Mouse (Mus musculus) liver, adult 2 months (tissue): ENCODE data around the gene Fip1l1. TPM values are rescaled to one million over a fixed set of nuclear protein-coding genes. Genes with fewer than 3 reads are reported as not detected.

Experiments
- DNase-seq: peaks from one replicate; pipeline ENCODE4 v3.0.0-alpha.2; 2011; ENCODE audit warnings: low read depth, low spot score; ENCODE audit errors: extremely low read depth
- H3K27ac ChIP-seq: fragments of 200-500 bp; replicated peaks from 2 replicates; pipeline ENCODE4 v1.5.1; 2012; ENCODE audit warnings: low read depth, mild to moderate bottlenecking, control low read depth, inconsistent platforms, low read length; ENCODE audit not compliant: insufficient read depth
- H3K27me3 ChIP-seq: fragments of 200-500 bp; 2 replicates; pipeline ENCODE4 v1.6.1; 2012; ENCODE audit warnings: mild to moderate bottlenecking, moderate library complexity, low read length, inconsistent platforms; ENCODE audit not compliant: control insufficient read depth, insufficient read depth
- H3K36me3 ChIP-seq: fragments of 200-500 bp; 2 replicates; pipeline ENCODE4 v1.6.1; 2012; ENCODE audit warnings: low read length, inconsistent platforms; ENCODE audit not compliant: control insufficient read depth, insufficient read depth
- H3K4me1 ChIP-seq: fragments of 200-500 bp; 2 replicates; pipeline ENCODE4 v1.6.1; 2011; ENCODE audit warnings: low read length; ENCODE audit not compliant: control insufficient read depth, insufficient read depth
- H3K4me3 ChIP-seq: fragments of 200-500 bp; 2 replicates; pipeline ENCODE4 v1.5.1; 2011; ENCODE audit warnings: low read depth, mild to moderate bottlenecking, control low read depth, low read length, moderate library complexity; ENCODE audit not compliant: insufficient read depth
- H3K79me2 ChIP-seq: fragments of 200-500 bp; 2 replicates; pipeline ENCODE4 v1.6.1; 2012; ENCODE audit warnings: inconsistent platforms, mild to moderate bottlenecking, low read length, moderate library complexity; ENCODE audit not compliant: control insufficient read depth, insufficient read depth
- H3K9ac ChIP-seq: fragments of 200-500 bp; 2 replicates; pipeline ENCODE4 v1.6.1; 2012; ENCODE audit warnings: low read depth, mild to moderate bottlenecking, control low read depth, inconsistent platforms, low read length
- CTCF ChIP-seq: fragments of 200-500 bp; IDR thresholded peaks from 2 replicates; pipeline ENCODE4 v1.5.1; 2011; ENCODE audit warnings: low read depth, low read length, control low read depth
- POLR2A ChIP-seq: fragments of 200-500 bp; IDR thresholded peaks from 2 replicates; pipeline ENCODE4 v1.6.1; 2011; ENCODE audit warnings: low read length, control low read depth; ENCODE audit not compliant: insufficient read depth; ENCODE audit errors: extremely low read depth
- WGBS: fragments of 180-500 bp; shearing (Covaris S2); methylation state at CpG from one replicate; pipeline ENCODE4 v1.1.7; 2018; 5-methylcytosine and 5-hydroxymethylcytosine counted together
- polyA plus RNA-seq: library from polyadenylated mRNA; depleted of rRNA; stranded (reverse); fragments of >200 nt; gene quantifications from 2 replicates; pipeline ENCODE4 v1.2.3, GENCODE M21; 2012
- total RNA-seq: library from RNA; depleted of rRNA; stranded (reverse); fragments of >200 nt; gene quantifications from 2 replicates; pipeline ENCODE4 v1.2.3, GENCODE M21; 2014

Fip1l1 gene
- total and polyA plus RNA-seq, 2 experiments: 13.7 to 21.9 TPM

DNA sequence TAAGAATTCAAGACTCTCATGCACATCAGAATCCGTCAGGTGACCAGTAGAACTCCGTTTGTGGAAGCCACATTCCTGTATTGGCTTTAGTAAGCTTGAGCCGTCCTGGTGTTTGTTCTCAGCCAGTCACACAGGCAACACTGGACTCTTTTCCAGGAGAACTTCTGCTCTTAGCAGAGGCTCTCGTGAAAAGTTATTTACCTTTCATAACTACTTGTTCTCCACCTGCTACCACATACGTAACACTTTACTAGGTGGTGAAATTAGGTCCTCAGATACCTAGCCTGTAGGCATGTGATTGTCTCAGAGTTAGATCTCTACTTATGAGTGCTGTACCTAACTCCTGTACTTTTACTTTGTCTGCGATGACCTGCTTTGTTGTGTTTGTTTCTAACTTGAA, 36.5 kb downstream of the Fip1l1 start:
- TF ChIP-seq CTCF: no peak
- no peak for TF ChIP-seq POLR2A
- DNase-seq: no peak
- no peak overlapping the region for H3K9ac ChIP-seq
- no peaks in the 10 kb centered on the region for H3K27me3 ChIP-seq
- no peaks in the 10 kb centered on the region for H3K4me1 ChIP-seq
- H3K27ac ChIP-seq: no peak overlapping the region
- WGBS: 76% methylated on average over 6 of the region's 6 CpGs
- no peak overlapping the region for H3K4me3 ChIP-seq
- H3K36me3 ChIP-seq: peaks cover 38% of the 10 kb centered on the region
- no peaks in the 10 kb centered on the region for H3K79me2 ChIP-seq

DNA sequence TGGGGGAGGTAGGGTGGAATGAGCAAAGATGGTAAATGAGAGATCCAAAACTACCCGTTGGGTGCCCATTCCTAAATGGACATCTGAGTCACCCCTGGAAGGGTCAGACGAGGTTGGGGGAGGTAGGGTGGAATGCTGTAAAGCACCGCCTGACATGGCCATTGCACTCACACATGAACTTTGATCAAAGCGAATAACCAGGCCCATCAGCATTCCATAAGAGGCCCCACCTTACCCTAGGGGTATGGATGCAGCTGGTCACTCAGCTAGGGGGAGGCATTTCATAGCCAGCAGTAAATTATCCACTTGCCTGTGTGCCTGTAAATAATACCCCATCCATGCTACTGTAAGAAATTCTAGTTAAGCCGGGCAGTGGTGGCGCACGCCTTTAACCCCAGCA, 53.9 kb downstream of the Fip1l1 start:
- H3K4me1 ChIP-seq: no peaks in the 10 kb centered on the region
- DNase-seq: no peak
- H3K4me3 ChIP-seq: no peak overlapping the region
- WGBS: 96% methylated on average over 7 of the region's 7 CpGs
- H3K9ac ChIP-seq: no peak overlapping the region
- TF ChIP-seq CTCF (no peak), POLR2A (no peak)
- no peaks in the 10 kb centered on the region for H3K27me3 ChIP-seq
- no peaks in the 10 kb centered on the region for H3K79me2 ChIP-seq
- H3K36me3 ChIP-seq: peaks cover 55% of the 10 kb centered on the region
- no peak overlapping the region for H3K27ac ChIP-seq

DNA sequence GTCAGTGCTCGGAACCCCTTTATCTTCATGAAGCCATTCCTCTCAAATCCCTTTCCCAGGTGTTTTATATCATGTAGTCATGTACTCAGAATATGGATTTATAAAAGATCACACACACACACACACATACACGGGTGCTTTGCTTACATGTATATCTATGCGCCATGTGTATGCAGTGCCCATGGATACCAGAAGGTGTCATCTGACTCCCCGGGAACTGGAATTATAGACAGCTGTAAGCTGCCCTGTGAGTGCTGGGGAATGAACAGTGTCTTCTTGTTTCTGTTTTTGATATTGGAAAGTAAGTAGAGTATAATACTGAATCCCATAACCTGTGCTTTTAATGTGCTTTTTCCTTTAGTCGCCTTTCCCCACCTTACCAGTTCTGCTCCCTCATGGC, 56.2 kb downstream of the Fip1l1 start:
- WGBS: 92% methylated on average over 5 of the region's 5 CpGs
- H3K4me3 ChIP-seq: no peak overlapping the region
- TF ChIP-seq CTCF: no peak
- no peak for TF ChIP-seq POLR2A
- H3K27ac ChIP-seq: no peak overlapping the region
- H3K36me3 ChIP-seq: peaks cover 58% of the 10 kb centered on the region
- H3K4me1 ChIP-seq: no peaks in the 10 kb centered on the region
- no peaks in the 10 kb centered on the region; the same call in 1 of the 2 replicates for H3K79me2 ChIP-seq
- DNase-seq: no peak
- no peaks in the 10 kb centered on the region for H3K27me3 ChIP-seq
- no peak overlapping the region for H3K9ac ChIP-seq

DNA sequence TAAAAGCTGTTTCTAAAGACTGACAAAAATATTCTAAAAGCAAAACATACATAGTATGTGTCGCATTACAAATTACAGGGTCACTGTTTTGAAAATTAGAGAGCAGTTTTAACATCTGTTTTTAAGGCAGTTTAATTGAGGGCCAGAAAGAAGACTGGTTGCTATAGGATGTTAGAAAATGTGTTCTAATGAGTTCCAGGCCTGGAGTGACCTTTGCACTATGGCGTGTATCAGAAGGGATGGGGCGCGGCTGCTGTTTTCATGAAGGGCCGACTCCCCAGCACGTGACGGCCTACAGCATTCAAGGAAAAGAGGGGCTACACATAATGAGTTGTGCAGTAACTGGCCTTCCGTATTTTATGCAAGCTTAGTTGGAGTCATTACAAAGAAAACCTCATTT, 57.9 kb downstream of the Fip1l1 start:
- Histone ChIP-seq H3K27me3 (no peaks in the 10 kb centered on the region), H3K36me3 (peaks cover 50% of the 10 kb centered on the region), H3K4me1 (no peaks in the 10 kb centered on the region), H3K27ac (no peak overlapping the region), H3K4me3 (no peak overlapping the region), H3K9ac (no peak overlapping the region), H3K79me2 (no peaks in the 10 kb centered on the region; the same call in 1 of the 2 replicates)
- WGBS: 88% methylated on average over 8 of the region's 8 CpGs
- no peak for TF ChIP-seq POLR2A
- TF ChIP-seq CTCF: no peak
- no peak for DNase-seq

DNA sequence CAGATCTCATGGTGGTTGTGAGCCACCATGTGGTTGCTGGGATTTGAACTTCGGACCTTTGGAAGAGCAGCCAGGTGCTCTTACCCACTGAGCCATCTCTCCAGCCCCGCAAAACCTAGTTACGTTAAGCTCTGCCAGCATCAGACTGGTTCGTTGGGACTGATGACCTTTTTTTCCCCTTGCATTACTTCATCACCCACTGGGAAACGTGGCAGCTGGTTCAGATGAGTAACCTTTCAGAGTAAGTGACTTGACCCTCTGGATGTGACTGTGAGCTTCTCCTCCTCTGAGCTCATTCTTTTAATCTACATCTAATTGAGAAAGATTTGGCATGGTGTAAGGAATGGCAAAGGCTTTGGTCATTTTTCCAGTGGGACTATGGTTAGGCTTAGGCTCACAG, 64.8 kb downstream of the Fip1l1 start:
- peaks cover 4% of the 10 kb centered on the region; the same call in 1 of the 2 replicates for H3K4me1 ChIP-seq
- no peak overlapping the region for H3K4me3 ChIP-seq
- H3K9ac ChIP-seq: no peak overlapping the region
- WGBS: 47% methylated on average over 5 of the region's 5 CpGs
- no peaks in the 10 kb centered on the region; the same call in 1 of the 2 replicates for H3K79me2 ChIP-seq
- peak; percentile 26 for DNase-seq
- no peaks in the 10 kb centered on the region for H3K27me3 ChIP-seq
- no peak overlapping the region for H3K27ac ChIP-seq
- H3K36me3 ChIP-seq: peaks cover 17% of the 10 kb centered on the region
- TF ChIP-seq CTCF (no peak), POLR2A (no peak)

DNA sequence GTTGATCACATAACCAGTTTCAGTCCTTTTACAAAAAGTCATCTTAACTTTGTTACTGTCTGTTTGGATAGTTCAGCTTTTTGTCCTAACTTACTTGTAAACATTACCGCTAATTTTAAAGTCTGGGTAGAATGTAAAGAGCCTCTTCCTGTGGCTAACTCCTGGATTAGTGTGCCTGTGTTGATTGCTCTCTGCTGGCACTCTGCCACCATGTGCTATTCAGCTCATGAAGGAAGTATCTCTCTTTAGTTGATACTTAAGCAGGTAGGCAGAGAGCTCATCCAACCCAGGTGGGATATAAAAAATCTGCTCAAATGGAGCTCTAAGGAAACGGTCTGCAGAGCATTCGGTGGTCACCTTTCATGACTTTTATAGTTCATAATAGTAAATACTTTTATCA, 65.9 kb downstream of the Fip1l1 start:
- Histone ChIP-seq H3K79me2 (no peaks in the 10 kb centered on the region), H3K27ac (no peak overlapping the region), H3K27me3 (no peaks in the 10 kb centered on the region), H3K4me3 (no peak overlapping the region), H3K36me3 (peaks cover 12% of the 10 kb centered on the region), H3K4me1 (peaks cover 4% of the 10 kb centered on the region; the same call in 1 of the 2 replicates), H3K9ac (no peak overlapping the region)
- DNase-seq: no peak
- 90% methylated on average over 3 of the region's 3 CpGs for WGBS
- TF ChIP-seq CTCF (no peak), POLR2A (no peak)
